Mouse (Mus musculus) urinary bladder, postnatal 36 days (tissue): ENCODE data around the gene Tufm.
"Not testable (repeated sequence)": the region's sequence is repeated elsewhere in the genome, so short reads cannot be mapped to it uniquely, and the experiment has no call there.

Experiments used
- DNase-seq, 2 experiments: peaks; one replicate each; pipeline ENCODE4 v3.0.0; 2022; ENCODE audit warnings: low spot score in 2 of 2, mixed read lengths in 1 of 2

Tufm gene

GRCm38 (mm10) chr7:126465246-126466030, 21.7 kb upstream of the Tufm start:
- DNase-seq, result no peak

GRCm38 (mm10) chr7:126466116-126466515, 21.0 kb upstream of the Tufm start:
- DNase-seq, result no peak

GRCm38 (mm10) chr7:126466707-126467106, 20.5 kb upstream of the Tufm start:
- no peak for DNase-seq

- no peak for DNase-seq
These were observed 19.9 kb upstream of the Tufm start for GRCm38 (mm10) chr7:126467271-126467670.

GRCm38 (mm10) chr7:126467834-126468627, 19.1 kb upstream of the Tufm start:
- no peak for DNase-seq

DNA sequence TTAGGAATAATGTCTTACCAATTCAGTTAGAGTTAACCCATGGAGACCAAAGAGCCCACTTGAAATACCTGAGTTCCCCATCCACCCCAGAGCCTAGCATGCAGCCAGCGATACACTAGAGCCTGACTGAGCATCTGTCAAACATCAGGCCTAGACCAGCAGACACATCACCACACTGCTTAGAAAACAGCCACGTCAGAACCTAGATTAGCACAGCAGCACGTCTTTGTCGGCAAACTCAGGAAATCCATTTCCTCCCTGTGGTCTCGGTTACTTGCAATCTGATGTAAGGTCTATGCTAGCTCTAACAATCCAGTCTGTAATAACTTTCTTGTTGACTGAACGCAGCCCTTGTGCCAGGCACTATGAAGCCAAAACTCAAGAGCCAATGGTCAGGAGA, 17.1 kb upstream of the Tufm start:
- DNase-seq, result no peak

DNA sequence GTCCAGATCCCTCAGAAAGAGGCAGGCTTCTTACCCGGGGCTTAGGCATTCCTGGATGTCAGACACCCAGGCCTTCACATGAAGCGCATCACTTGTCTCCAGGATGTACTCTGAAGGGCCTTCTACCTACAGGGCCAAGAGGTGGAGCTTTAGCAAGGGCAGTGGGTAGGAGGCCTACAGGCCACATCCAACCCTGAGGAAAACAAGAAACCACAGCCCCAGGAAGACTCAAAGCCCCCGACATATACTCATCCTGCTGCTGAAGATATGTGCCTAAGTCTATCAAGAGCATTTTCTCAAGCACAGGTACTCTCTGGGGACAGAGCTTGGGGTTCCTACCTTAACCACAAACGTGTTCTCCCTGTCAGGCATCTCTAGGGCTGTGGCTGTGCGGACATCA, 15.8 kb upstream of the Tufm start:
- no peak for DNase-seq

- no peak for DNase-seq
These were observed 15.3 kb upstream of the Tufm start for GRCm38 (mm10) chr7:126471853-126472252.

DNA sequence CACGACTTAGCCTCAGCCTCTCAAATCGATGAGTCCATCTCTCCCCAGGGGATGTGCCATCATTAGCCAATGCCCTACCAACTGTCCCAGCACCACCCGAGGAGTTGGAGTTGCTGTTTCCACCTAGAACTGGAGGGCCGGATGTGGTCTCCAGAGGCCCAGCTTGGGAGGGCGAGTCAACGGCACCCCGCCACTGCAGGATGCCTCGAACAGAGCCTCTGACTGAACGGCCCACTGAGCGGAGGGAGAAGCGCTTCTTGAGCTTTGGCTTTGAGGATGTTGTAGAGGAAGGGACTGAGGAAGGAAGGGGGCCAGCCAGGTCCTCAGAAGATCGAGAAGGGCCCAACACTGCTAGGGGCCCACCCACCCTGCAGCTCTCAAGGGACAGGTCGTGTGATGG, 14.9 kb upstream of the Tufm start:
- no peak for DNase-seq

- DNase-seq, result no peak
These were observed 14.4 kb upstream of the Tufm start for GRCm38 (mm10) chr7:126472713-126473112.

GRCm38 (mm10) chr7:126473470-126474086, 13.6 kb upstream of the Tufm start:
- DNase-seq, result no peak

- peak; percentile 19 to 20 for DNase-seq
These were observed 12.6 kb upstream of the Tufm start for GRCm38 (mm10) chr7:126474486-126474955.

GRCm38 (mm10) chr7:126474993-126475581, 12.1 kb upstream of the Tufm start, which contains the start of gene Sh2b1:
TSS of gene Sh2b1 (minus strand) at chr7:126475424.
- DNase-seq, result peak; percentile 74 to 83

DNA sequence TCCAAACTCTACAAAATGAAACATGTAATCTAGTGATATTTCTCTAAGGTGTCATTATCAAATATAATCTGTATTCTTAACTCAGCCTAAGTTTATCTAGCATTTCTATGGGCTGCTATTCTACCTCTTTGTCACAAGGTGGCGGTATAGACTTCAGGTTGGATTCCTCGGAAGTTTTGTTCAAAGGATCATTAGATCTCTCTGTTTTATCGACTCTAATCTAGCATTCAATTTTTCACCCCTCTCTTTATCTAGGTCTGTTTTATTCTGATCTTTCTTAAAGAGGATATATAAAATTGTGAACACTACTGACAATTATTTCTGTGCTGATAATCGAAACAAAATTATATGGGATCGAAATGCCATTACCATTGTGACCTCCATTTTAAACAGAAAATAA, 5.5 kb upstream of the Tufm start:
- DNase-seq, result no peak

DNA sequence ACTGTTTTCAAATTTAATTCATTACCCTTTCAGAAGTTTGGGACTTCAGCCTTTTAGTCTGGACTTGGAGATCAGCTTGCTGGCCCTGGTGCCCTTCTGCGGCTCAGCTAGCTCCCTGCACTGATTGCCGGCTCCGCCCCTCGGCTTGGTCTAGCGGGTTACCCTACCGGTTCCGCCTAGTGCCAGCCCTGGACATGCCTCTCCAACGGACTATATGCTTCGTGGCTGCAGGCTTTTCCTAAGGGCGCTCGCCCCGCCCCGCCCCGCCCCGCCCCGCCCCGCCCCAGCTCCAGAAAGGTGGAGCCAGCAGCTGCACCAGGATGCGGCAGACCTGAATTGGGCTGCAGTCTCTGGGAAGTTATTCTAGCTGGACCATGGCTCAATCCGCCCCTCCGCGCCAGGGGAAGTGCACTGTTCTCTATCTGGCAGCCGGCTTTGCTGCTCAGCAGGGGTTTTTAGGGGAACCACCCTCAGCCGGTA, 4.7 kb upstream of the Tufm start:
- DNase-seq, result peak; percentile 77 to 91

DNA sequence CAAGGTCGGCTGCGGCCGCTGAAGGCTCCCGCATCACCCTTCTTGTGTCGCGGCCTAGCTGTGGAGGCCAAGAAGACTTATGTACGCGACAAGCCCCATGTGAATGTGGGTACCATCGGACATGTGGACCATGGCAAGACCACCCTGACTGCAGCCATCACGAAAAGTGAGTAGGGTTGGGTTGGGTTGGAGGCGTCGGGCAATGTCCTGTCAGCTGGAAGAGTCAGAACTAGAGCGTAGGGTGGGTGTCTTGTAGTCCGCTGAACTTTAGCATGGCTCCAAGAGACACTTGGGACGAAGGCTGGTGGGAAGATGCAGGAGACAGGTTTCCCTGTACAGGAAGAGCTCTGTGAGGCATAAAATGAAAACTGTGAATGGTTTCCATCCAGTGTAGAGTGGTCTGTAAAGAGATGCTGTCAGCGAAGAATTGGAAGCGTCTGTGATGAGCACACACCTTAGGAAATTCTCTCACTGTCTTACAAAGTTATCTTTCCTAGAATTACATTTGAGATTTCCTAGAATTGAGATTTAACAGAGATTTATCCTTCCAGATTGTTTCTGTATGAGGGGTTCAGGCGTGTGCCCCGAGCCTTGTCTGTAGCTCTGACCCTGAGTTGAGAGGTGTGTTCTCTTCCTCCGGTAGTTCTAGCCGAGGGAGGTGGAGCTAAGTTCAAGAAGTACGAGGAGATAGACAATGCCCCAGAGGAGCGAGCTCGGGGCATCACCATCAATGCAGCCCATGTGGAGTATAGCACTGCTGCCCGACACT, 640 bp downstream of the Tufm start:
- DNase-seq, result not testable (repeated sequence)

- DNase-seq, result no peak
These were observed 3.8 kb downstream of the Tufm start for GRCm38 (mm10) chr7:126491005-126491404.

- DNase-seq, result no peak
These were observed 4.8 kb downstream of the Tufm start for GRCm38 (mm10) chr7:126491973-126492372.

DNA sequence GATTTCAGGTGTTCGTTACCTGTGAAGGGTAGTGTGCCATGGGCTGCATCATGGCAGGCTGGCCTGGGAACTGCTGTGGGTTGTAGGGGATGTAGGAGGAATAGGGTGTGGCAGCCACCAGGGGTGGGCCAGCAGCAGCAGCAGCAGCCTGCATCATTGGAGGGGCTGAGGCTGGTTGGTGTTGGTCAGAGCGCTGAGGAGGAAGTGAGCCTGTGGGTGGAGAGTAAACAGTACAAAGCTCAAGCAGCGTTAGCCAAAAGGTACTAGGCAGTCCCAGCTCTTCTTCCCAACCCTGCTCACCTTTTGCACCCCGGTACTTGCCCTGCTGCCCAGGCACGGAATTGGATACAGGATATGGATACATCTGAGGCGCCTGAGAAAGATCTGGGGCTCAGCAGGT, 7.0 kb downstream of the Tufm start:
- DNase-seq, result no peak

DNA sequence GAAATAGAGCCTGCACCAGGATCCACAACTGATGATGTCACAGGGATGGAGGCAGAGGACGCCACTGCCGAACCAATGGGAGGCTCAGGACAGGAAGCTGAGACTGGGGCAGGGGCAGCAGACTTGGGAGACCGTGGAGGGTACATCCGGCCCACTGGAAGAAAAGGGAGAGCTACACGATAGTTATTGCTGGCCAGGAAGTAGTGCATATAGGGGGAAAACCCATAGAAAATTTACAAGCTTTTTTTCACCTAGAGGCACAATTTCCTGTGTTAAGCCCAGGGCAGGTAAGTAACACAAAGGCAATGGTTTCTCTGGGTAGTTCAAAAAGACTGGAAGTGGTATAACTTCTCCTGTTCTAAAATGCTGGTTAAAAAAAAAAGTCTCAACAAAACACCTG, 9.3 kb downstream of the Tufm start:
- no peak for DNase-seq

- DNase-seq, result no peak
These were observed 10.8 kb downstream of the Tufm start for GRCm38 (mm10) chr7:126497966-126498365.
